Mouse (Mus musculus) spleen, adult 2 months (tissue): ENCODE data around the gene Gata3.

ENCODE experiments used
- CTCF ChIP-seq: fragments of 200-500 bp; IDR thresholded peaks from 2 replicates; pipeline ENCODE4 v1.5.1; 2011; ENCODE audit warnings: mild to moderate bottlenecking, inconsistent platforms; ENCODE audit not compliant: insufficient read depth, insufficient read length, insufficient replicate concordance; ENCODE audit errors: extremely low read depth
- POLR2A ChIP-seq: fragments of 200-500 bp; IDR thresholded peaks from 2 replicates; pipeline ENCODE4 v1.6.1; 2011; ENCODE audit warnings: low read depth, low read length, inconsistent platforms

- TF ChIP-seq CTCF (no peak), POLR2A (no peak)
Observed at GRCm38 (mm10) chr2:9877326-9877690, 12.5 kb downstream of the Gata3 start.
